Mouse (Mus musculus): ENCODE data around the gene Tbc1d9b. TPM values are rescaled to one million over a fixed set of nuclear protein-coding genes. Genes with fewer than 3 reads are reported as not detected.

The Tbc1d9b gene
- total and polyA plus RNA-seq, 2 experiments from 2014 or later: 31.3 to 68.8 TPM

DNA sequence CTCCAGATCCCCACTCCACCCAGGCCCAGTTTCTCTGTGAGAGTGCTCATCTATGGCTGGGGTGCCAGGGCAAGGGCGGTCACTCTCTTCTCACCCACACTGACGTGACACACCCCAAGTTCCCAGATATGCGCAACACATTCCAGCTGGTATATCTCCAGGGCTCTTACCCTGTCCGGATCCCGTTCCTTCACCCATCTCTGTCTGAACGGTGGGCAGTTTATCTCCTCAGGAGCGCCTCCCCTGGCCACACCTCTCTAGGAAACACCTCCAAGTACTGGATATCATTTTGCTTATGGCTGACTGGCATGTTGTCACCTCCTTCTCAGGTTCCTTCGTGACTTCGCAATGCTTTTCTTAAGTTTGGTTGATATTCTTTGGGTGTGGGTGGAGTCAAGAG is 84.4 kb downstream of the Tbc1d9b start:
- ATAC-seq (ENCODE audit: low FRiP score): no peak
- Histone ChIP-seq H3K4me2 (ENCODE audit: low read depth, low read length, poor library complexity, severe bottlenecking) (no peak overlapping the region), H3K36me3 (ENCODE audit: insufficient read depth, low read length) (0 out of 2 replicates have a peak, but pooled peaks cover 4% of the 10 kb centered on the region), H3K4me1 (ENCODE audit: insufficient read depth, low read length) (0 out of 2 replicates have a peak, but pooled peaks cover 3% of the 10 kb centered on the region), H3K9ac (replicated peaks; ENCODE audit: low read length, poor library complexity, severe bottlenecking) (no peak overlapping the region), H3K27ac (ENCODE audit: low read depth, low read length) (peak overlapping the region; percentile 55; the same call in 1 of the 2 replicates), H3K4me3 (ENCODE audit: low read depth, low read length) (no peak overlapping the region), H3K9me3 (ENCODE audit: low read length) (no peaks in the 10 kb centered on the region), H3K27me3 (ENCODE audit: insufficient read depth, low read length) (no peaks in the 10 kb centered on the region)
- 18% methylated on average over 9 of the region's 9 CpGs for WGBS
- no peak for TF ChIP-seq CTCF (IDR thresholded peaks at IDR 0.05)
- no peak for DNase-seq (ENCODE audit: low spot score)

DNA sequence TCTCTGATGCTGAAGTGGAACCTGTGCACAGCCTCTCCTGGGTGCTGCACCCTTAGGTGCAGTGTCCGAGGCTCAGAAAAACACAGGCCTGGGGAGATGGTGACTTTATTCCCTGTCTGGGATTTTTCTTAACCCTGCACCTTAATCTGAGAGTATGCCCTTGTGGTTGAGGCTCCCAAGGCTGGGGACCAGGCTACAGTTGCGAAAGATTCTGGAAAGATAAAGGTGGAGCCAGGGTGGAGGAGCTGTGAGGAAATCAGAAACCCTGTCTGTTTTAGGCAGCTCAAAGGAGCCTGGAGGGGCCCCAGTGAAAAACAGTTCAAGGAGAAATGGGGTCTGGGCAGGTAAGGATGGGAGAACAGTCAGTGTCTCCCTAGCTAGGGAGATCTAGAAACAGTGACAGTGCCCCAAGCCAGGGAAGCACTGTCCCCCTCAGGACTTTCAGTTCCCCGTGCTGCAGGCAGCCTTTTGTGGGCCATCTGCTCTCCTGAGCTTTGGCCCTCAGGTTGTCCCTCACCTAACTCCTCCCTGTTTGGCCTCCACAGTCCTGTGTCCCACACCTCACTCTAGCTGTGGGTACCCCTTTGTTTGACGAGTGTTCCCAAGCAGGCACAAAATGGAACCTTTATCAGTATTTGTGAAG is 85.6 kb downstream of the Tbc1d9b start:
- no peaks in the 10 kb centered on the region for H3K9me3 ChIP-seq (ENCODE audit: low read length)
- TF ChIP-seq CTCF (IDR thresholded peaks at IDR 0.05): no peak
- no peak for ATAC-seq (ENCODE audit: low FRiP score)
- no peak overlapping the region for H3K4me2 ChIP-seq (ENCODE audit: low read depth, low read length, poor library complexity, severe bottlenecking)
- no peak overlapping the region for H3K4me3 ChIP-seq (ENCODE audit: low read depth, low read length)
- H3K36me3 ChIP-seq (ENCODE audit: insufficient read depth, low read length): 0 out of 2 replicates have a peak, but pooled peaks cover 4% of the 10 kb centered on the region
- H3K4me1 ChIP-seq (ENCODE audit: insufficient read depth, low read length): no peaks in the 10 kb centered on the region
- no peak for DNase-seq (ENCODE audit: low spot score)
- no peak overlapping the region for H3K9ac ChIP-seq (replicated peaks; ENCODE audit: low read length, poor library complexity, severe bottlenecking)
- no peaks in the 10 kb centered on the region for H3K27me3 ChIP-seq (ENCODE audit: insufficient read depth, low read length)
- WGBS: 82% methylated on average over 4 of the region's 4 CpGs
- H3K27ac ChIP-seq (ENCODE audit: low read depth, low read length): no peak overlapping the region

GRCm38 (mm10) chr11:50217811-50218210 is 86.6 kb downstream of the Tbc1d9b start:
- H3K4me3 ChIP-seq (ENCODE audit: low read depth, low read length): no peak overlapping the region
- H3K4me1 ChIP-seq (ENCODE audit: insufficient read depth, low read length): no peaks in the 10 kb centered on the region
- H3K9me3 ChIP-seq (ENCODE audit: low read length): no peaks in the 10 kb centered on the region
- DNase-seq (ENCODE audit: low spot score) (no peak), ATAC-seq (ENCODE audit: low FRiP score) (no peak)
- H3K4me2 ChIP-seq (ENCODE audit: low read depth, low read length, poor library complexity, severe bottlenecking): no peak overlapping the region
- H3K36me3 ChIP-seq (ENCODE audit: insufficient read depth, low read length): 0 out of 2 replicates have a peak, but pooled peaks cover 4% of the 10 kb centered on the region
- no peak for TF ChIP-seq CTCF (IDR thresholded peaks at IDR 0.05)
- H3K27ac ChIP-seq (ENCODE audit: low read depth, low read length): no peak overlapping the region
- WGBS: 58% methylated on average over 4 of the region's 4 CpGs
- no peaks in the 10 kb centered on the region for H3K27me3 ChIP-seq (ENCODE audit: insufficient read depth, low read length)
- H3K9ac ChIP-seq (replicated peaks; ENCODE audit: low read length, poor library complexity, severe bottlenecking): no peak overlapping the region

- TF ChIP-seq CTCF (IDR thresholded peaks at IDR 0.05): peak; percentile 27
- Histone ChIP-seq H3K9ac (replicated peaks; ENCODE audit: low read length, poor library complexity, severe bottlenecking) (no peak overlapping the region), H3K27ac (ENCODE audit: low read depth, low read length) (no peak overlapping the region), H3K27me3 (ENCODE audit: insufficient read depth, low read length) (no peaks in the 10 kb centered on the region), H3K4me3 (ENCODE audit: low read depth, low read length) (no peak overlapping the region), H3K9me3 (ENCODE audit: low read length) (no peaks in the 10 kb centered on the region), H3K4me2 (ENCODE audit: low read depth, low read length, poor library complexity, severe bottlenecking) (no peak overlapping the region), H3K4me1 (ENCODE audit: insufficient read depth, low read length) (peaks cover 8% of the 10 kb centered on the region), H3K36me3 (ENCODE audit: insufficient read depth, low read length) (0 out of 2 replicates have a peak, but pooled peaks cover 4% of the 10 kb centered on the region)
- ATAC-seq (ENCODE audit: low FRiP score): no peak
- 54% methylated on average over 2 of the region's 2 CpGs for WGBS
- no peak for DNase-seq (ENCODE audit: low spot score)
Observed at GRCm38 (mm10) chr11:50219833-50220232, 88.6 kb downstream of the Tbc1d9b start.

Other genes with a start within 250 kb of the Tbc1d9b start
- gene Rasgef1c, start 229.6 kb upstream of the Tbc1d9b start, total RNA-seq (2014; rRNA removed): 44.8 and 45.7 TPM in 2 replicates
- 42.6 and 43.3 TPM in 2 replicates for gene Rasgef1c, start 229.6 kb upstream of the Tbc1d9b start, polyA plus RNA-seq (2015; fragmentation: Nextera tagmentation; extraction: Ambion mirVana)
- gene Rnf130, start 106.0 kb upstream of the Tbc1d9b start, total RNA-seq (2014; rRNA removed): 90.4 and 127 TPM in 2 replicates
- gene Rnf130, start 106.0 kb upstream of the Tbc1d9b start, polyA plus RNA-seq (2015; fragmentation: Nextera tagmentation; extraction: Ambion mirVana): 54.3 and 59.4 TPM in 2 replicates
- 37.1 and 41.3 TPM in 2 replicates for gene Mrnip, start 43.0 kb downstream of the Tbc1d9b start, total RNA-seq (2014; rRNA removed)
- 37.9 and 40.7 TPM in 2 replicates for gene Mrnip, start 43.0 kb downstream of the Tbc1d9b start, polyA plus RNA-seq (2015; fragmentation: Nextera tagmentation; extraction: Ambion mirVana)
- 314 and 335 TPM in 2 replicates for gene Sqstm1, start 79.4 kb downstream of the Tbc1d9b start, total RNA-seq (2014; rRNA removed)
- gene Sqstm1, start 79.4 kb downstream of the Tbc1d9b start, polyA plus RNA-seq (2015; fragmentation: Nextera tagmentation; extraction: Ambion mirVana): 455 and 484 TPM in 2 replicates
- gene Mgat4b, start 79.5 kb downstream of the Tbc1d9b start, total RNA-seq (2014; rRNA removed): 115 and 152 TPM in 2 replicates
- 77.3 and 77.9 TPM in 2 replicates for gene Mgat4b, start 79.5 kb downstream of the Tbc1d9b start, polyA plus RNA-seq (2015; fragmentation: Nextera tagmentation; extraction: Ambion mirVana)
- gene Ltc4s, start 107.2 kb downstream of the Tbc1d9b start, total RNA-seq (2014; rRNA removed): 3.5 and 21.3 TPM in 2 replicates
- gene Ltc4s, start 107.2 kb downstream of the Tbc1d9b start, polyA plus RNA-seq (2015; fragmentation: Nextera tagmentation; extraction: Ambion mirVana): 5.3 and 6.0 TPM in 2 replicates
- gene Maml1, start 160.9 kb downstream of the Tbc1d9b start, total RNA-seq (2014; rRNA removed): 12.5 and 12.8 TPM in 2 replicates
- gene Maml1, start 160.9 kb downstream of the Tbc1d9b start, polyA plus RNA-seq (2015; fragmentation: Nextera tagmentation; extraction: Ambion mirVana): 1.5 and 1.6 TPM in 2 replicates
- 227 and 275 TPM in 2 replicates for gene Canx, start 194.3 kb downstream of the Tbc1d9b start, total RNA-seq (2014; rRNA removed)
- gene Canx, start 194.3 kb downstream of the Tbc1d9b start, polyA plus RNA-seq (2015; fragmentation: Nextera tagmentation; extraction: Ambion mirVana): 235 and 244 TPM in 2 replicates
- 0.71 TPM in 1 of 2 replicates, not detected in the other for gene Cby3, start 223.1 kb downstream of the Tbc1d9b start, total RNA-seq (2014; rRNA removed)
- gene Cby3, start 223.1 kb downstream of the Tbc1d9b start, polyA plus RNA-seq (2015; fragmentation: Nextera tagmentation; extraction: Ambion mirVana): 0.92 and 1.8 TPM in 2 replicates
- gene Hnrnph1, start 245.6 kb downstream of the Tbc1d9b start, total RNA-seq (2014; rRNA removed): 215 and 300 TPM in 2 replicates
- gene Hnrnph1, start 245.6 kb downstream of the Tbc1d9b start, polyA plus RNA-seq (2015; fragmentation: Nextera tagmentation; extraction: Ambion mirVana): 262 and 273 TPM in 2 replicates